Mouse (Mus musculus) small intestine, adult 2 months (tissue): ENCODE measurements at regions not wholly inside any gene's neighbourhood (a gene's known extent, or its start where the extent isn't known, plus 50 kb on each side); places are given as distances from the start of the nearest gene placed in this dataset.

Source experiments
- CTCF ChIP-seq: fragments of 200-500 bp; IDR thresholded peaks from 2 replicates; pipeline ENCODE4 v1.5.1; 2012; ENCODE audit warnings: low read depth, mild to moderate bottlenecking, control low read depth, inconsistent platforms, low read length, moderate library complexity, mixed read lengths; ENCODE audit not compliant: insufficient replicate concordance, insufficient read length; ENCODE audit errors: extremely low read depth
- POLR2A ChIP-seq: fragments of 200-500 bp; IDR thresholded peaks from 2 replicates; pipeline ENCODE4 v1.6.1; 2012; ENCODE audit warnings: low read depth, mild to moderate bottlenecking, control low read depth, inconsistent platforms, low read length, moderate library complexity

GRCm38 (mm10) chr12:9109806-9110205, 80.0 kb downstream of the Ttc32 start:
- TF ChIP-seq CTCF: no peak
- no peak for TF ChIP-seq POLR2A
